Mouse (Mus musculus) limb, embryonic 12.5 days (tissue): Measurements from ENCODE around the gene Wwox. TPM values are rescaled to one million over a fixed set of nuclear protein-coding genes. Genes with fewer than 3 reads are reported as not detected.
A peak's percentile ranks its signal among the peaks of the same experiment; 100 is the strongest.

Experiments used
- ATAC-seq: fragments of 200-750 bp; cut with Nextera tagmentation; 2 replicates; pipeline ENCODE4 v1.8.0; 2017; ENCODE audit warnings: low read depth, moderate TSS enrichment; ENCODE audit not compliant: insufficient number of reproducible peaks, insufficient read depth, low FRiP score, low TSS enrichment
- H3K27ac ChIP-seq: fragments of 300-500 bp; sonication (generic); 2 replicates; pipeline ENCODE4 v1.5.1; 2016; ENCODE audit warnings: mild to moderate bottlenecking, moderate library complexity
- H3K27me3 ChIP-seq: fragments of 300-500 bp; sonication (generic); 2 replicates; pipeline ENCODE4 v1.6.1; 2016; ENCODE audit warnings: mild to moderate bottlenecking, moderate library complexity
- H3K36me3 ChIP-seq: fragments of 300-500 bp; sonication (generic); 2 replicates; pipeline ENCODE4 v1.6.1; 2016; ENCODE audit warnings: mild to moderate bottlenecking, moderate library complexity
- H3K4me1 ChIP-seq: fragments of 300-500 bp; sonication (generic); replicated peaks from 2 replicates; pipeline ENCODE4 v1.6.1; 2016
- H3K4me2 ChIP-seq: fragments of 300-500 bp; sonication (generic); 2 replicates; pipeline ENCODE4 v1.6.1; 2016; ENCODE audit warnings: mild to moderate bottlenecking, moderate library complexity
- H3K4me3 ChIP-seq: fragments of 300-500 bp; sonication (generic); replicated peaks from 2 replicates; pipeline ENCODE4 v1.5.1; 2016; ENCODE audit warnings: mild to moderate bottlenecking
- H3K9ac ChIP-seq: fragments of 300-500 bp; sonication (generic); replicated peaks from 2 replicates; pipeline ENCODE4 v1.6.1; 2016; ENCODE audit warnings: mild to moderate bottlenecking, moderate library complexity
- H3K9me3 ChIP-seq: fragments of 300-500 bp; sonication (generic); 2 replicates; pipeline ENCODE4 v1.6.1; 2016; ENCODE audit warnings: mild to moderate bottlenecking, moderate library complexity
- WGBS: fragments of 180-500 bp; shearing (Covaris S2); methylation state at CpG from one replicate; pipeline ENCODE4 v1.1.7; 2016; 5-methylcytosine and 5-hydroxymethylcytosine counted together
- polyA plus RNA-seq: library from polyadenylated mRNA; unstranded; fragments of >200 nt; fragmentation: Nextera tagmentation; extraction: Ambion mirVana; gene quantifications from 2 replicates; pipeline ENCODE4 v1.2.1, GENCODE M21; 2016

Gene Wwox
- polyA plus RNA-seq, 1 experiment from 2014 or later, result 10.2 TPM

DNA sequence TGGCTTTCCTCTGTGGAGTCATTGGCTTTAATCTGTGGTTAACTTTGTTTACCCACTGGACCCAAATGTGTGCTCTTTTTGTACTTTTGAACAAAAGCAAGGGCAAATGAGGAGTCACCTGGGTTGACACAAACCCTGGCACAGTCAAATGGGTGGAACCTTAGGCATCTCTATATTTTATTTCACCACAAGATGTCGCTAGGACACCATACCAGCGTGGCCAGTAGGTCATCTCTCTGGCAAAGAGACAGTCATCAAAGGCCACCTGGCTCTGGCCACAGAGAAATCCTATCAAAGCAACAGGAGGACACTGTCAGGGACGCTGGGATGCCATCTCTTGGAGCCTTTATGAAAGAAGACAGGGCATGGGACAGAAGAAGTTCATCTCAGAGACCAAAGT lies 101.7 kb downstream of the Wwox start:
- ATAC-seq, result 0 out of 2 replicates have a peak, but pooled peaks have one; percentile 47
- H3K27ac ChIP-seq, result no peak overlapping the region
- no peaks in the 10 kb centered on the region for H3K9me3 ChIP-seq
- no peak overlapping the region for H3K4me2 ChIP-seq
- peaks cover 6% of the 10 kb centered on the region for H3K4me1 ChIP-seq
- H3K4me3 ChIP-seq, result no peak overlapping the region
- peaks cover 32% of the 10 kb centered on the region for H3K27me3 ChIP-seq
- no peaks in the 10 kb centered on the region for H3K36me3 ChIP-seq
- H3K9ac ChIP-seq, result no peak overlapping the region
- 12% methylated on average over 3 of the region's 3 CpGs for WGBS

- Histone ChIP-seq H3K27me3 (peaks cover 14% of the 10 kb centered on the region), H3K36me3 (no peaks in the 10 kb centered on the region), H3K4me1 (peaks cover 11% of the 10 kb centered on the region), H3K4me2 (no peak overlapping the region), H3K9ac (no peak overlapping the region), H3K4me3 (no peak overlapping the region), H3K27ac (no peak overlapping the region), H3K9me3 (no peaks in the 10 kb centered on the region)
- WGBS, result 76% methylated on average over 8 of the region's 8 CpGs
- ATAC-seq, result no peak
Measured at GRCm38 (mm10) chr8:114548360-114548759, 108.9 kb downstream of the Wwox start.

DNA sequence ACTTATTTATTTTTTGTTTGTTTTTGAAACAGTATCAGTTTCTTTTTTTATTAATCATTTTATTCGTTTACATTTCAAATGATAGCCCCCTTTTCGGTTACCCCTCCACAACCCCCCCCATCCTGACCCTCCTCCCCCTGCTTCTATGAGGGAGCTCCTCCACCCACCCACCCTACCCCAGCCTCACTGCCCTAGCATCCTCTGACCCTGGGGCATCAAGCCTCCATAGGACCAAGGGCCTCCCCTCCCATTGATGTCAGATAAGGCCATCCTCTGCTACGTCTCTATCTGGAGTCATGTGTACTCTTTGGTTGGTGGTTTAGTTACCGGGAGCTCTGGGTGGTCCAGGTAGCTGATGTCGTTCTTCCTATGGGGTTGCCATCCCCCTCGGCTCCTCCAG lies 109.4 kb downstream of the Wwox start:
- 75% methylated on average over 6 of the region's 6 CpGs for WGBS
- Histone ChIP-seq H3K4me3 (no peak overlapping the region), H3K4me1 (peaks cover 11% of the 10 kb centered on the region), H3K4me2 (no peak overlapping the region), H3K27me3 (peaks cover 13% of the 10 kb centered on the region), H3K9me3 (no peaks in the 10 kb centered on the region), H3K27ac (no peak overlapping the region), H3K9ac (no peak overlapping the region), H3K36me3 (no peaks in the 10 kb centered on the region)
- no peak for ATAC-seq

DNA sequence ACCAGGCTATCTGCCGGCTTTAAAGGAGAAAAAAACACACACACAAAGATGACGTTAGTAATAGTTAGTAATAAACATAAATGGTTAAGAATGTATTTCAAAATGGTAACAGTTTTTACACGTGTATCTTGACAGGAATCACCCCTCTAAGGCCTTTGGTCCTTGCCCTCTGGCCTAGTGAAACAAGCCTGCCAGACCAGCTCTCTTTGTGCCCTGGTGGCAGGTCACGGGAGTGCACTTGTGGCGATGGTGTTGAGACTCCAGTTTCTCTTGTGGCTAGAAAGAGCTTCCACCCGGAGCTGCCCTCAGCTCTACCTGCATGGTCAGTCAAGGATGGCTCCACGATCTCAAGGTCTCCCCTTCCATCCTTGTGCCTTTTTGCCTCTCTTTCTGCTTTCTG lies 110.6 kb downstream of the Wwox start:
- H3K9me3 ChIP-seq, result no peaks in the 10 kb centered on the region
- H3K27me3 ChIP-seq, result peaks cover 6% of the 10 kb centered on the region; the same call in 1 of the 2 replicates
- no peak for ATAC-seq
- no peak overlapping the region for H3K4me3 ChIP-seq
- H3K27ac ChIP-seq, result no peak overlapping the region
- peaks cover 11% of the 10 kb centered on the region for H3K4me1 ChIP-seq
- H3K4me2 ChIP-seq, result no peak overlapping the region
- no peaks in the 10 kb centered on the region for H3K36me3 ChIP-seq
- 65% methylated on average over 7 of the region's 7 CpGs for WGBS
- no peak overlapping the region for H3K9ac ChIP-seq

GRCm38 (mm10) chr8:114552606-114553005 lies 113.2 kb downstream of the Wwox start:
- no peak for ATAC-seq
- Histone ChIP-seq H3K4me3 (no peak overlapping the region), H3K4me1 (peaks cover 19% of the 10 kb centered on the region), H3K9ac (no peak overlapping the region), H3K9me3 (no peaks in the 10 kb centered on the region), H3K27ac (peak overlapping the region; percentile 2; the same call in 1 of the 2 replicates), H3K36me3 (no peaks in the 10 kb centered on the region), H3K27me3 (peaks cover 10% of the 10 kb centered on the region; the same call in 1 of the 2 replicates), H3K4me2 (no peak overlapping the region)
- WGBS, result 59% methylated on average over 3 of the region's 3 CpGs

GRCm38 (mm10) chr8:114554966-114555365 lies 115.5 kb downstream of the Wwox start:
- no peaks in the 10 kb centered on the region for H3K9me3 ChIP-seq
- H3K4me1 ChIP-seq, result peaks cover 19% of the 10 kb centered on the region
- peaks cover 22% of the 10 kb centered on the region; the same call in 1 of the 2 replicates for H3K27me3 ChIP-seq
- H3K36me3 ChIP-seq, result no peaks in the 10 kb centered on the region
- H3K27ac ChIP-seq, result peak overlapping the region; percentile 4; the same call in 1 of the 2 replicates
- WGBS, result 36% methylated on average over 15 of the region's 15 CpGs
- H3K4me3 ChIP-seq, result no peak overlapping the region
- H3K9ac ChIP-seq, result no peak overlapping the region
- no peak overlapping the region for H3K4me2 ChIP-seq
- ATAC-seq, result no peak

- ATAC-seq, result no peak
- no peak overlapping the region for H3K27ac ChIP-seq
- H3K9ac ChIP-seq, result no peak overlapping the region
- H3K4me2 ChIP-seq, result no peak overlapping the region
- H3K4me1 ChIP-seq, result peaks cover 19% of the 10 kb centered on the region
- H3K36me3 ChIP-seq, result no peaks in the 10 kb centered on the region
- peaks cover 26% of the 10 kb centered on the region for H3K27me3 ChIP-seq
- 47% methylated on average over 6 of the region's 6 CpGs for WGBS
- no peak overlapping the region for H3K4me3 ChIP-seq
- no peaks in the 10 kb centered on the region for H3K9me3 ChIP-seq
Measured at GRCm38 (mm10) chr8:114555491-114556202, 116.2 kb downstream of the Wwox start.

- Histone ChIP-seq H3K27me3 (peaks cover 63% of the 10 kb centered on the region), H3K4me1 (0 out of 2 replicates have a peak, but pooled peaks cover 5% of the 10 kb centered on the region), H3K4me2 (no peak overlapping the region), H3K9ac (no peak overlapping the region), H3K36me3 (no peaks in the 10 kb centered on the region), H3K9me3 (no peaks in the 10 kb centered on the region), H3K4me3 (no peak overlapping the region), H3K27ac (no peak overlapping the region)
- WGBS, result 85% methylated on average over 8 of the region's 8 CpGs
- no peak for ATAC-seq
Measured at GRCm38 (mm10) chr8:114561191-114561590, 121.7 kb downstream of the Wwox start.

DNA sequence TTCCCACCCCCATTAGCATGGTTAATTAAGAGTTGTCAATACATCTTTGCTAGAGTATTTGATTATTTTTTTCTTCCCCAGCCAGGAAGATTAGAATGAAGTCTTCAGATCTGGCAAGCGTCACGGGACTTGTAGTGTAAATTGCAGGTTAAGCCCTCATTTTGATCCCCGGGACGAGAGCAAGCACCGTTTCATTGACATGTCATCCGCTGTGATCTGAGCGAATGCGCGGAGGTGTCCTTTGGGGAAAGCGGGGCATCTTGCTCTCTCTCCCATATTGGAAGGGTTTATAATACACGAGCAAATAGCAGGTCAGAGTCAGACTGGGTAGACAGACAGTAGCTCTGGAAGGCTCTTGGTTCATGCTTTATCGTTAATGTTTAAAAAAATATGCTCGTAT lies 123.0 kb downstream of the Wwox start:
- Histone ChIP-seq H3K4me3 (no peak overlapping the region), H3K36me3 (no peaks in the 10 kb centered on the region), H3K27ac (no peak overlapping the region), H3K4me1 (0 out of 2 replicates have a peak, but pooled peaks cover 5% of the 10 kb centered on the region), H3K9ac (no peak overlapping the region), H3K9me3 (no peaks in the 10 kb centered on the region), H3K4me2 (no peak overlapping the region), H3K27me3 (peaks cover 72% of the 10 kb centered on the region)
- ATAC-seq, result no peak
- WGBS, result 87% methylated on average over 13 of the region's 13 CpGs

DNA sequence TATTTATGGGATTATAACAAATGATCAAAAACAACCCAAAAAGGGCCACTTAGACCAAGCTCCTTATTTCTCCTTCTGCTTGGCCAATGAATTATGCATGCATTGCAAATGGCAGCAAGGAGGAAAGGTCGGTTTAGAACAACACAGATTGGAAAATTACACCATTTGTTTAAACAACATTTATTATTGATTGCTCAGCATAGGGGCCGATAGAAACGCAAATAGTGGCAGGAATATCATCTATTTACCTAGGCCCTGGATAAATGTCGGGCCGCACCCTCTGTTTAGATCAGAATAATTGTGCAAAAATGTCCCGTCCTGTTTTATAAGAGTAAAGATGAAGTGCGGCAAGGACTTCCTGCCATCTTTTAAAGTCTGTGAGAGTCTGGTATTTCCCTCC lies 123.9 kb downstream of the Wwox start:
- ATAC-seq, result no peak
- Histone ChIP-seq H3K36me3 (no peaks in the 10 kb centered on the region), H3K27me3 (peaks cover 71% of the 10 kb centered on the region), H3K4me3 (no peak overlapping the region), H3K4me1 (peaks cover 6% of the 10 kb centered on the region; the same call in 1 of the 2 replicates), H3K4me2 (no peak overlapping the region), H3K27ac (no peak overlapping the region), H3K9ac (no peak overlapping the region), H3K9me3 (no peaks in the 10 kb centered on the region)
- 94% methylated on average over 7 of the region's 7 CpGs for WGBS

DNA sequence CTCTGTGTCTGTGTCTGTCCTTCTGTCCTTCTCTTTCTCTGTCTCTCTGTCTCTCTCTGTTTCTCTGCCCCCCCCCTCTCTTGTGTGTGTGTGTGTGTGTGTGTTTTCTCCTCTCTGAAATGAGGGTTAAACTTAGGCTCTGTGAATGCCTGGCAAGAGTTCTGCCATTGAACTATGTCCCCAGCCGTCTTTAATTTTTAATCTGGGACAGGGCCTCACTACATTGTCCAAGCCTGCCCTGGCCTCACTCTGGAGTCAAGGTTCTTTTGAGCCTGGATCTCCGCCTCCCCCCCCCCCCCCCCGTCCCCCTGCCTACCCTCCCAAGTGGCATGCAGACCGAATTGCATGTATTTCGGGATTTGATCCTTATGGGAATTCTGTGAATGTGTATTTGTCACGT lies 124.6 kb downstream of the Wwox start:
- no peak overlapping the region for H3K4me2 ChIP-seq
- no peak overlapping the region for H3K27ac ChIP-seq
- H3K36me3 ChIP-seq, result no peaks in the 10 kb centered on the region
- no peaks in the 10 kb centered on the region for H3K9me3 ChIP-seq
- no peak overlapping the region for H3K9ac ChIP-seq
- peaks cover 8% of the 10 kb centered on the region; the same call in 1 of the 2 replicates for H3K4me1 ChIP-seq
- no peak for ATAC-seq
- no peak overlapping the region for H3K4me3 ChIP-seq
- peaks cover 64% of the 10 kb centered on the region for H3K27me3 ChIP-seq
- 88% methylated on average over 5 of the region's 6 CpGs for WGBS
